ENCODE assay signal across 9 mouse cellular contexts in the genomic region with DNA sequence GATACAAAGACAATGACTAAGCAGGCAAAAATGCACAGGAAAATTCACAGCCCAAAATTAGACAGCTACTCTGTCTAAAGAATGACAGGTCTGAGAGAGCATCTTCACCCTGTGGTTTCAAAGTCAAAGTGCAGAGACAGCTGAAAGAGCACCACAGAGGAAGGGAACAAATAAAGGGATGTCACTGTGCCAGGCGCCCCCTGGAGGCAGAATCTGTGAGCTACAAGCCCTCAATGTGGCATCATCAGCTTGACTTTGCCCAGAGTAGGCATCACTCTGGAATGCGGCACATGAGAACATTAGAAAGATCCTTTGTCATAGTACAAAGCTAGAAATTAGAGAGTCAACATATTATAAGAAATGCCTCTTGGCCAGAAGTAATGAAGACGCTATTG. TPM values are rescaled to one million over a fixed set of nuclear protein-coding genes. Genes with fewer than 3 reads are reported as not detected.
DNase-seq lines count a peak whose midpoint lies in the region; ATAC-seq and TF ChIP-seq lines count a peak whose summit lies in the region.
"Had no signal": no experiment of that assay in that cellular context is flagged by ENCODE, and none has a peak within 500 bp of the region (broad histone marks: within the 10 kb centered on the region; RNA-seq: fewer than 3 reads in every experiment).

No protein-coding gene starts in this region.

- peak; percentile 42 for DNase-seq in hindbrain, embryonic 10.5 days (ENCODE audit: low spot score)
- DNase-seq in CD4-positive helper T cell, adult 2 months (ENCODE audit: low read depth, low spot score), result peak; percentile 59
- DNase-seq in Muller cell, postnatal 12 days (ENCODE audit: inconsistent ontology term), result peak; percentile 82
- DNase-seq in frontal cortex, postnatal 25 days (ENCODE audit: low spot score in 2 of 2), result peak; percentile 12 to 22
- DNase-seq in liver, embryonic 14.5 days (ENCODE audit: low read depth in 3 of 3, low spot score in 3 of 3), result peak; percentile 4 to 7 (median 5)
- DNase-seq in spleen, adult 2 months (ENCODE audit: low read depth in 1 of 2, low spot score in 2 of 2), result peak in 1 of 2 experiments; percentile 41
- DNase-seq in ovary, adult 18-20 months (ENCODE audit: low spot score), result no peak

- no peak for TF ChIP-seq EP300 in liver, embryonic 14.5 days (IDR thresholded peaks at IDR 0.05; ENCODE audit: low read depth)

- no peak for TF ChIP-seq POLR2A in spleen, adult 2 months (IDR thresholded peaks at IDR 0.05; ENCODE audit: low read depth, low read length)

- 59% methylated on average over 3 of the region's 3 CpGs for WGBS in hindbrain, embryonic 10.5 days
- WGBS in hindbrain, embryonic 16.5 days, result 66% methylated on average over 3 of the region's 3 CpGs
- WGBS in liver, embryonic 14.5 days (ENCODE audit: insufficient replicate concordance), result 54% methylated on average over 3 of the region's 3 CpGs
- WGBS in spleen, adult 2 months, result 61% methylated on average over 3 of the region's 3 CpGs

- H3K27ac ChIP-seq in hindbrain, embryonic 10.5 days, result no peak overlapping the region
- H3K27ac ChIP-seq in hindbrain, embryonic 16.5 days (ENCODE audit: low read depth, low read length), result no peak overlapping the region
- H3K27ac ChIP-seq in liver, embryonic 14.5 days, result no peak overlapping the region
- no peak overlapping the region for H3K27ac ChIP-seq in spleen, adult 2 months (ENCODE audit: insufficient read depth, low read length)
- H3K27ac ChIP-seq: liver, embryonic 15.5 days had no signal

- H3K36me3 ChIP-seq in hindbrain, embryonic 10.5 days, result 0 out of 2 replicates have a peak, but pooled peaks cover 10% of the 10 kb centered on the region
- H3K36me3 ChIP-seq in hindbrain, embryonic 16.5 days (ENCODE audit: control insufficient read depth, insufficient read depth, low read length), result no peaks in the 10 kb centered on the region
- no peaks in the 10 kb centered on the region for H3K36me3 ChIP-seq in liver, embryonic 14.5 days (replicated peaks; ENCODE audit: control insufficient read depth, insufficient read depth, low read depth)
- H3K36me3 ChIP-seq in spleen, adult 2 months (ENCODE audit: control insufficient read depth, insufficient read depth, low read length), result peaks cover 1% of the 10 kb centered on the region; the same call in 1 of the 2 replicates

- H3K4me3 ChIP-seq in hindbrain, embryonic 10.5 days, result no peak overlapping the region
- no peak overlapping the region for H3K4me3 ChIP-seq in hindbrain, embryonic 16.5 days (ENCODE audit: low read length)
- H3K4me3 ChIP-seq in liver, embryonic 14.5 days (ENCODE audit: insufficient read depth in 1 of 2, low read depth in 2 of 2, low read length in 2 of 2), result no peak overlapping the region
- H3K4me3 ChIP-seq in spleen, adult 2 months (ENCODE audit: extremely low read depth, insufficient read depth, insufficient read length), result no peak overlapping the region
- H3K4me3 ChIP-seq: liver, embryonic 15.5 days had no signal

- no peaks in the 10 kb centered on the region for H3K9me3 ChIP-seq in hindbrain, embryonic 10.5 days
- H3K9me3 ChIP-seq in hindbrain, embryonic 16.5 days (ENCODE audit: control insufficient read depth, low read length), result peaks cover 4% of the 10 kb centered on the region; the same call in 1 of the 2 replicates
- no peaks in the 10 kb centered on the region for H3K9me3 ChIP-seq in liver, embryonic 14.5 days (ENCODE audit: control insufficient read depth, low read length)
- H3K9me3 ChIP-seq: liver, embryonic 15.5 days had no signal

- no peak overlapping the region for H3K9ac ChIP-seq in hindbrain, embryonic 16.5 days (ENCODE audit: low read depth, low read length)
- H3K9ac ChIP-seq in liver, embryonic 14.5 days (replicated peaks), result no peak overlapping the region
- H3K9ac ChIP-seq: liver, embryonic 15.5 days had no signal

- peak; percentile 78 for TF ChIP-seq CTCF in liver, embryonic 14.5 days (IDR thresholded peaks at IDR 0.05; ENCODE audit: low read depth)
- TF ChIP-seq CTCF in spleen, adult 2 months (IDR thresholded peaks at IDR 0.05; ENCODE audit: extremely low read depth, insufficient read depth, insufficient read length, insufficient replicate concordance), result peak; percentile 72

- no peak overlapping the region for H3K4me2 ChIP-seq in hindbrain, embryonic 16.5 days (ENCODE audit: low read length)
- H3K4me2 ChIP-seq in liver, embryonic 14.5 days (ENCODE audit: low read depth), result no peak overlapping the region
- H3K4me2 ChIP-seq: liver, embryonic 15.5 days had no signal

- ATAC-seq in hindbrain, embryonic 16.5 days, result no peak
- ATAC-seq in liver, embryonic 14.5 days (ENCODE audit: insufficient read depth), result no peak

- no peaks in the 10 kb centered on the region for H3K27me3 ChIP-seq in hindbrain, embryonic 10.5 days (ENCODE audit: insufficient read depth, poor library complexity, severe bottlenecking)
- H3K27me3 ChIP-seq in hindbrain, embryonic 16.5 days (replicated peaks; ENCODE audit: control insufficient read depth, insufficient read depth, low read length), result no peaks in the 10 kb centered on the region
- no peaks in the 10 kb centered on the region for H3K27me3 ChIP-seq in liver, embryonic 14.5 days (ENCODE audit: control insufficient read depth, insufficient read depth, low read length)
- H3K27me3 ChIP-seq in spleen, adult 2 months (ENCODE audit: control insufficient read depth, insufficient read depth, low read length), result no peaks in the 10 kb centered on the region
- H3K27me3 ChIP-seq: liver, embryonic 15.5 days had no signal

- H3K4me1 ChIP-seq in hindbrain, embryonic 10.5 days (replicated peaks), result no peaks in the 10 kb centered on the region
- peaks cover under 1% of the 10 kb centered on the region; the same call in 1 of the 2 replicates for H3K4me1 ChIP-seq in hindbrain, embryonic 16.5 days (ENCODE audit: control insufficient read depth, insufficient read depth, low read depth, low read length)
- no peaks in the 10 kb centered on the region for H3K4me1 ChIP-seq in liver, embryonic 14.5 days (replicated peaks; ENCODE audit: control insufficient read depth in 2 of 2, insufficient read depth in 2 of 2, low read length in 1 of 2)
- no peaks in the 10 kb centered on the region for H3K4me1 ChIP-seq in spleen, adult 2 months (ENCODE audit: control insufficient read depth, insufficient read depth, insufficient read length)
- H3K4me1 ChIP-seq: liver, embryonic 15.5 days had no signal

RNA-seq across cellular contexts. Expression of a gene that starts 49.3 kb away (rescaled TPM):
- 35.8 and 54.7 TPM in 2 replicates for polyA plus RNA-seq in hindbrain, embryonic 10.5 days (2016; fragmentation: Nextera tagmentation; extraction: Ambion mirVana)
- 17.7 and 18.3 TPM in 2 replicates for polyA plus RNA-seq in hindbrain, embryonic 16.5 days (2015; fragmentation: Nextera tagmentation; extraction: Ambion mirVana)
- 14.7 and 21.1 TPM in 2 replicates for polyA plus RNA-seq in liver, embryonic 14.5 days (2012; rRNA removed)
- polyA plus RNA-seq in liver, embryonic 14.5 days (2014; fragmentation: Nextera tagmentation; extraction: Ambion mirVana), result 33.8 and 36.5 TPM in 2 replicates
- 3.2 and 3.9 TPM in 2 replicates for polyA plus RNA-seq in spleen, adult 2 months (2012; rRNA removed)
